Mouse (Mus musculus) heart, embryonic 14.5 days (tissue): ENCODE measurements around the gene A730061H03Rik. TPM values are rescaled to one million over a fixed set of nuclear protein-coding genes. Genes with fewer than 3 reads are reported as not detected.

Source experiments
- ATAC-seq: fragments of 200-750 bp; cut with Nextera tagmentation; 2 replicates; pipeline ENCODE4 v1.8.0; 2017; ENCODE audit warnings: low read depth, moderate TSS enrichment; ENCODE audit not compliant: insufficient number of reproducible peaks, insufficient read depth, low FRiP score
- H3K27ac ChIP-seq, 2 experiments: fragments of 200-500 bp in 1 of 2; fragments of 300-500 bp in 1 of 2; sonication (generic) in 1 of 2; replicated peaks in 1 of 2; 2 replicates each; pipeline ENCODE4 v1.5.1; 2012 to 2014; ENCODE audit warnings: low read depth in 2 of 2, low read length in 2 of 2, control low read depth in 1 of 2, mild to moderate bottlenecking in 1 of 2, mixed read lengths in 1 of 2; ENCODE audit not compliant: control insufficient read depth in 1 of 2, insufficient read depth in 1 of 2
- H3K27me3 ChIP-seq: fragments of 300-500 bp; sonication (generic); 2 replicates; pipeline ENCODE4 v1.6.1; 2014; ENCODE audit warnings: mild to moderate bottlenecking, low read length, control low read depth; ENCODE audit not compliant: control insufficient read depth, insufficient read depth
- H3K36me3 ChIP-seq: fragments of 300-500 bp; sonication (generic); 2 replicates; pipeline ENCODE4 v1.6.1; 2014; ENCODE audit warnings: mild to moderate bottlenecking, control low read depth, low read length, mixed read lengths; ENCODE audit not compliant: control insufficient read depth, insufficient read depth
- H3K4me1 ChIP-seq, 2 experiments: fragments of 200-500 bp in 1 of 2; fragments of 300-500 bp in 1 of 2; sonication (generic) in 1 of 2; 2 replicates each; pipeline ENCODE4 v1.6.1; 2012 to 2014; ENCODE audit warnings: low read length in 2 of 2, control low read depth in 1 of 2, mixed read lengths in 1 of 2; ENCODE audit not compliant: control insufficient read depth in 2 of 2, insufficient read depth in 2 of 2
- H3K4me2 ChIP-seq: fragments of 300-500 bp; sonication (generic); 2 replicates; pipeline ENCODE4 v1.6.1; 2014; ENCODE audit warnings: mild to moderate bottlenecking, low read length
- H3K4me3 ChIP-seq, 2 experiments: fragments of 200-500 bp in 1 of 2; fragments of 300-500 bp in 1 of 2; sonication (generic) in 1 of 2; 2 replicates each; pipeline ENCODE4 v1.5.1; 2012 to 2014; ENCODE audit warnings: low read length in 2 of 2, mild to moderate bottlenecking in 2 of 2, control low read depth in 1 of 2, low read depth in 1 of 2, moderate library complexity in 1 of 2; ENCODE audit not compliant: control insufficient read depth in 1 of 2, insufficient read depth in 1 of 2
- H3K9ac ChIP-seq: fragments of 300-500 bp; sonication (generic); 2 replicates; pipeline ENCODE4 v1.6.1; 2014; ENCODE audit warnings: mild to moderate bottlenecking, low read length
- H3K9me3 ChIP-seq: fragments of 300-500 bp; sonication (generic); 2 replicates; pipeline ENCODE4 v1.6.1; 2016; ENCODE audit warnings: low read length, control low read depth; ENCODE audit not compliant: control insufficient read depth
- WGBS: fragments of 180-500 bp; shearing (Covaris S2); extraction: QIAGEN DNeasy Blood & Tissue Kit; methylation state at CpG from one replicate; pipeline ENCODE4 v1.1.7; 2014; 5-methylcytosine and 5-hydroxymethylcytosine counted together
- polyA plus RNA-seq: library from polyadenylated mRNA; unstranded; fragments of >200 nt; fragmentation: Nextera tagmentation; extraction: Ambion mirVana; gene quantifications from 2 replicates; pipeline ENCODE4 v1.2.1, GENCODE M21; 2014

Gene A730061H03Rik
- polyA plus RNA-seq, 1 experiment from 2014 or later = not detected

GRCm38 (mm10) chr14:55598521-55599390 lies 38.5 kb upstream of the A730061H03Rik start:
- ATAC-seq = no peak
- Histone ChIP-seq H3K27ac (no peak overlapping the region), H3K9ac (no peak overlapping the region), H3K36me3 (peaks cover 97% of the 10 kb centered on the region), H3K4me1 (peaks cover 2 to 3% of the 10 kb centered on the region in 2 experiments; a peak in 1 of 4 replicates), H3K4me2 (no peak overlapping the region), H3K4me3 (no peak overlapping the region), H3K27me3 (no peaks in the 10 kb centered on the region), H3K9me3 (no peaks in the 10 kb centered on the region)
- WGBS = 92% methylated on average over 21 of the region's 21 CpGs

GRCm38 (mm10) chr14:55596036-55596690 lies 36.0 kb upstream of the A730061H03Rik start:
- Histone ChIP-seq H3K27ac (0 out of 4 replicates have a peak overlapping the region, but pooled peaks of 1 of the 2 experiments have one; percentile 6), H3K4me1 (peaks cover 5 to 14% of the 10 kb centered on the region in 2 experiments; a peak in 3 of 4 replicates), H3K27me3 (no peaks in the 10 kb centered on the region), H3K36me3 (peaks cover 75% of the 10 kb centered on the region), H3K4me2 (no peak overlapping the region), H3K9ac (no peak overlapping the region), H3K9me3 (no peaks in the 10 kb centered on the region), H3K4me3 (no peak overlapping the region)
- ATAC-seq = no peak
- WGBS = 78% methylated on average over 13 of the region's 13 CpGs

- WGBS = 6% methylated on average over 16 of the region's 16 CpGs
- H3K36me3 ChIP-seq = peaks cover 59% of the 10 kb centered on the region
These were observed 32.0 kb upstream of the A730061H03Rik start for GRCm38 (mm10) chr14:55592226-55592625.

GRCm38 (mm10) chr14:55591331-55591891 lies 31.2 kb upstream of the A730061H03Rik start, which contains the start of gene Rnf31:
Gene Rnf31 (plus strand): TSS chr14:55591708.
- H3K4me2 ChIP-seq = peak within 1 kb of the TSS; percentile 76
- under 1% methylated on average over 33 of the region's 33 CpGs for WGBS
- peak within 1 kb of the TSS; percentile 99 to 100 for H3K27ac ChIP-seq
- H3K4me1 ChIP-seq = peaks cover 8 to 19% of the 10 kb centered on the region in 2 experiments
- no peaks in the 10 kb centered on the region for H3K9me3 ChIP-seq
- peak within 1 kb of the TSS; percentile 94 for H3K9ac ChIP-seq
- ATAC-seq = peak; percentile 85
- peak within 1 kb of the TSS; percentile 90 to 96 for H3K4me3 ChIP-seq
- peaks cover 54% of the 10 kb centered on the region for H3K36me3 ChIP-seq
- no peaks in the 10 kb centered on the region for H3K27me3 ChIP-seq

More at GRCm38 (mm10) chr14:55592226-55592625, 32.0 kb upstream of the A730061H03Rik start:
- Histone ChIP-seq H3K4me2 (peak overlapping the region; percentile 76), H3K4me1 (peaks cover 8 to 19% of the 10 kb centered on the region in 2 experiments), H3K4me3 (peak overlapping the region; percentile 90 to 96), H3K9ac (peak overlapping the region; percentile 94), H3K27ac (peak overlapping the region in 1 of 2 experiments; percentile 99; a peak in 2 of 4 replicates), H3K27me3 (no peaks in the 10 kb centered on the region), H3K9me3 (no peaks in the 10 kb centered on the region)
- ATAC-seq = no peak

- Histone ChIP-seq H3K9ac (peak within 1 kb of the TSS; percentile 94), H3K36me3 (peaks cover 49% of the 10 kb centered on the region), H3K9me3 (no peaks in the 10 kb centered on the region), H3K27ac (peak within 1 kb of the TSS; percentile 99 to 100), H3K4me2 (peak within 1 kb of the TSS; percentile 76), H3K4me3 (peak within 1 kb of the TSS; percentile 90 to 96), H3K27me3 (no peaks in the 10 kb centered on the region), H3K4me1 (peaks cover 8 to 19% of the 10 kb centered on the region in 2 experiments)
- ATAC-seq = peak; percentile 95
- under 1% methylated on average over 22 of the region's 22 CpGs for WGBS
These were observed 30.6 kb upstream of the A730061H03Rik start, which contains the start of gene Psme2 for GRCm38 (mm10) chr14:55590748-55591330. Gene Psme2 (minus strand): TSS chr14:55591113.

- WGBS = 78% methylated on average over 11 of the region's 11 CpGs
- H3K4me1 ChIP-seq = peaks cover 10 to 26% of the 10 kb centered on the region in 2 experiments
These were observed 29.7 kb upstream of the A730061H03Rik start for GRCm38 (mm10) chr14:55589771-55590448.

More at GRCm38 (mm10) chr14:55589771-55590448, 29.7 kb upstream of the A730061H03Rik start:
- Histone ChIP-seq H3K36me3 (peaks cover 39% of the 10 kb centered on the region), H3K27ac (peak overlapping the region; percentile 64 to 99; a peak in 3 of 4 replicates), H3K9ac (peak overlapping the region; percentile 75), H3K4me2 (peak overlapping the region; percentile 76), H3K27me3 (no peaks in the 10 kb centered on the region), H3K4me3 (peak overlapping the region; percentile 90 to 96), H3K9me3 (no peaks in the 10 kb centered on the region)
- ATAC-seq = no peak
